Mouse (Mus musculus) ES-E14 (cell line): ENCODE data around the gene Slc39a5. TPM values are rescaled to one million over a fixed set of nuclear protein-coding genes. Genes with fewer than 3 reads are reported as not detected.

ENCODE experiments used
- DNase-seq: peaks from one replicate; pipeline ENCODE4 v3.0.0-alpha.2; 2013; ENCODE audit warnings: low read depth, low spot score
- H3K27ac ChIP-seq: 2 replicates; pipeline ENCODE4 v1.5.1; 2012; ENCODE audit warnings: low read depth, mild to moderate bottlenecking, low read length, moderate library complexity, mixed read lengths; ENCODE audit not compliant: poor library complexity, insufficient read depth, severe bottlenecking
- H3K36me3 ChIP-seq: 2 replicates; pipeline ENCODE4 v1.6.1; 2012; ENCODE audit warnings: mild to moderate bottlenecking, low read length, moderate library complexity, mixed read lengths; ENCODE audit not compliant: control insufficient read depth, poor library complexity, insufficient read depth, severe bottlenecking
- H3K4me1 ChIP-seq, 2 experiments: fragments of 150-350 bp in 1 of 2; sonication (generic) in 1 of 2; 2 replicates each; pipeline ENCODE4 v1.6.1; 2012; ENCODE audit warnings: low read length in 2 of 2, mild to moderate bottlenecking in 1 of 2, mixed read lengths in 1 of 2; ENCODE audit not compliant: control insufficient read depth in 2 of 2, insufficient read depth in 2 of 2, poor library complexity in 1 of 2
- H3K4me3 ChIP-seq, 2 experiments: fragments of 150-350 bp in 1 of 2; sonication (generic) in 1 of 2; 2 replicates each; pipeline ENCODE4 v1.5.1; 2012; ENCODE audit warnings: low read length in 2 of 2, low read depth in 1 of 2, mild to moderate bottlenecking in 1 of 2, mixed read lengths in 1 of 2; ENCODE audit not compliant: insufficient read depth in 1 of 2, poor library complexity in 1 of 2, severe bottlenecking in 1 of 2
- H3K9ac ChIP-seq: 2 replicates; pipeline ENCODE4 v1.6.1; 2012; ENCODE audit warnings: low read depth, mild to moderate bottlenecking, low read length, mixed read lengths; ENCODE audit not compliant: poor library complexity, insufficient read depth, severe bottlenecking
- H3K9me3 ChIP-seq: fragments of 150-350 bp; sonication (generic); 2 replicates; pipeline ENCODE4 v1.6.1; 2012; ENCODE audit warnings: low read depth, mild to moderate bottlenecking, low read length; ENCODE audit not compliant: control insufficient read depth, insufficient read depth
- CHD2 ChIP-seq: IDR thresholded peaks from 2 replicates; pipeline ENCODE4 v1.6.1; 2014; ENCODE audit warnings: mild to moderate bottlenecking, low read depth, low read length, inconsistent platforms
- HCFC1 ChIP-seq: IDR thresholded peaks from 2 replicates; pipeline ENCODE4 v1.6.1; 2012; ENCODE audit warnings: low read length, inconsistent platforms, borderline replicate concordance; ENCODE audit not compliant: insufficient read depth
- MAFK ChIP-seq: IDR thresholded peaks from 2 replicates; pipeline ENCODE4 v1.6.1; 2014; ENCODE audit warnings: mild to moderate bottlenecking, low read depth, low read length, inconsistent platforms; ENCODE audit not compliant: insufficient read depth
- ZC3H11A ChIP-seq: IDR thresholded peaks from 2 replicates; pipeline ENCODE4 v1.6.1; 2012; ENCODE audit warnings: low read depth, mild to moderate bottlenecking, inconsistent platforms, low read length, borderline replicate concordance
- ZNF384 ChIP-seq: IDR thresholded peaks from 2 replicates; pipeline ENCODE4 v1.6.1; 2012; ENCODE audit warnings: low read depth, low read length, inconsistent platforms
- in situ Hi-C, 2 experiments: fragments of 600-800 bp; cut with MboI; formaldehyde crosslinking; loops; one replicate each; pipeline ENCODE4 v1.15.1; 2025; ENCODE audit warnings: low sequenced_read_pairs in 2 of 2, inconsistent platforms in 1 of 2; ENCODE audit not compliant: unreplicated experiment in 2 of 2
- total RNA-seq: library from RNA; depleted of rRNA; stranded (reverse); fragments of 300-350 nt; gene quantifications from 2 replicates; pipeline ENCODE4 v1.2.3, GENCODE M21; 2012

Gene Slc39a5
- total RNA-seq, 1 experiment: 0.36 TPM

DNA sequence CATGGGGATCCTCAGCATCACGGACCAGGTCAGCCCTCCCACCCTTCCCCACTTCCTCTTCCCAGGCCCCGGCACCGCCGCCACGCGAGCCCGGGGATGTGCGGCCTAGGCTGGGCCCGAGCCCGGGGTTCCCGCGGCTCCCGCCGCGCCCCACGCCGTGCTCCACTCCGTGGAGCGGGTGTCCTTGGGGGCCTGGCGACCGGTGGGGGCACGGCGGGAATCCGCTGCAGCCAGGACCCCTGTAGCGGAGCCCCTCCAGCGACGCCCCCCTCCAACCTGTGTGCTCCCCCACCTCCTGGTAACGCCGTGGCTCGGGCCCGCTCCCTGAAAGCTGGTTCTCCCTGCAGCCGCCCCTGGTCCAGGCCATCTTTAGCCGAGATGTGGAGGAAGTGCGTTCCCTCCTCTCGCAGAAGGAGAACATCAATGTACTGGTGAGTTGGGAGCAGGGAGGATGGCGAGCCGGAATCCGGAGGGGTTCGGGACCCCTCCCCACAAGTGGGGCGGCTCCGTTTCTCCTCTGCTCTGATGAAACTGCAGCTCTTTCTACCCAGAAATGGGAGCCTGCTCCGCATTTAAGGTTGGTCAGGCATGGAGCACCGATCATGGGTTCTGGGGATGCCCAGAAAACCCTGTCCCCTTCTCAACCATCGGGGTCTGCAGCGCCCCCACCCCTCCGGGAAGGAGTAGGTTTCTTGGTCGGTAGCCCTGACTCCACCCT, 23.6 kb downstream of the Slc39a5 start:
- Histone ChIP-seq H3K9me3 (no peaks in the 10 kb centered on the region), H3K4me3 (peak overlapping the region; percentile 83 to 96), H3K27ac (peak overlapping the region; percentile 10; the same call in 1 of the 2 replicates), H3K4me1 (peaks cover 3 to 6% of the 10 kb centered on the region in 2 experiments; a peak in 2 of 4 replicates), H3K36me3 (peaks cover 18% of the 10 kb centered on the region), H3K9ac (peak overlapping the region; percentile 97)
- TF ChIP-seq MAFK (no peak), ZC3H11A (no peak), CHD2 (no peak), ZNF384 (no peak), HCFC1 (peak; percentile 56; the same call in 1 of the 2 replicates)
- in situ Hi-C loops: no loop called here
- DNase-seq: no peak

DNA sequence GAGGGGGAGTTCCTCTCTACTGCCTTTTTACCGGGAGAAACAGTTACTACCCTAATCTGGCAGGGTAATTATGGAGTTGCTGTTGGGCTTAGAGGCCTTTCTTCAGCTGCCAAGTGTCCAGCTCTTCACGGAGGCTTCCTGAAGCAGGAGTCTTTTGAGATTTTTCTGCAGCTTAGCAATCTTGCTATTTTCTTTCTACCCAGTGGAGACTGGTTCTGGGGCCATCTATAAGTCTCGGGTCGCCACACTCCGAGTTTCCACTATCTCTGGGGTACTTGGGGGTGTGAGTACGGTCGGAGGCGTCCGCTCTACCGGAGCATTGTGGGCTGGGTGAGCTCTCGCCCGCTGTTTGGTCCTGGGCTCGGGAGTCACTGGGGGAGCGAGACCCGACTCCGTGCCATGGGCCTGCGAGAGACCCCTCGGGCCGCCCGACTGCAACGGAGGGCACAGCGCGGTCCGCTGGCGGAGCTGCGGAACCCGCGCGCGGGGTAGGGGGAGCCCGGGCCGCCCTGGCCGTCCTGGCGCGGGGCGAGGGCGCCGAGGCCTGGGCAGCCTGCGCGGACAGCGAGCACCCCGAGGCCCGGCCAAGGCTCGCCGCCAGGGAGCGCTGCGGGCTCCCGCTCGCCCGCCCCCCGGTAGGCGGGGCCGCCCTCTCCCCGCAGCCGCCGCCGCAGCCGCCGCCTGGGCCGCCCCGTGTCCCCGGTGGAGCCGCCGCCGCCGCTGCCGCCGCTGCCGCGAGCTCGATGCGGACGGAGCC, 24.4 kb downstream of the Slc39a5 start, which contains the start of gene Ankrd52:
Gene Ankrd52, plus strand, starts transcription at position 661 of the 757 bp plus-strand sequence.
- in situ Hi-C loops: no loop called here

DNA sequence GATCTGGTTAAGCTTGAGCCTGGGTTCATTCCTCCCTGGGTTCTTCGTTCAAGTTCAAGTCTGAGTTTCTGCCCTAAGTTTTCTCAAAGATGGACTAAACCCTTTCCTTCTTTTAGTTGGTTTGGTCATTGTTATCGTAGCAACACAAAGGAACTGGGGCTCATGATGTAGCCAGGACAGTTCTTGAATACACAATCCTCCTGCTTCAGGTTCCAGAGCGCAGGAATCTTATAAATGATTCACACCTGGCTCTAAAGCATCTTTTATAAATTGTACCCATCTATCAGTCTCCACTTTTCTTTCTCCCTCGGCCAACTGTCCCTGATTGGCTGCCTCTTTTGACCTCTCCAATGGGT, 25.0 kb downstream of the Slc39a5 start:
- in situ Hi-C loops: no loop called here
- DNase-seq: no peak

More for the DNA sequence above, 24.4 kb downstream of the Slc39a5 start, which contains the start of gene Ankrd52:
- Histone ChIP-seq H3K9me3 (no peaks in the 10 kb centered on the region), H3K4me1 (peaks cover 3 to 6% of the 10 kb centered on the region in 2 experiments; a peak in 2 of 4 replicates), H3K9ac (peak within 1 kb of the TSS; percentile 97), H3K27ac (peak within 1 kb of the TSS; percentile 10; the same call in 1 of the 2 replicates), H3K4me3 (peak within 1 kb of the TSS; percentile 83 to 96), H3K36me3 (peaks cover 11% of the 10 kb centered on the region)
- TF ChIP-seq ZNF384 (no peak), CHD2 (no peak), MAFK (no peak), ZC3H11A (no peak), HCFC1 (no peak)
- DNase-seq: no peak

DNA sequence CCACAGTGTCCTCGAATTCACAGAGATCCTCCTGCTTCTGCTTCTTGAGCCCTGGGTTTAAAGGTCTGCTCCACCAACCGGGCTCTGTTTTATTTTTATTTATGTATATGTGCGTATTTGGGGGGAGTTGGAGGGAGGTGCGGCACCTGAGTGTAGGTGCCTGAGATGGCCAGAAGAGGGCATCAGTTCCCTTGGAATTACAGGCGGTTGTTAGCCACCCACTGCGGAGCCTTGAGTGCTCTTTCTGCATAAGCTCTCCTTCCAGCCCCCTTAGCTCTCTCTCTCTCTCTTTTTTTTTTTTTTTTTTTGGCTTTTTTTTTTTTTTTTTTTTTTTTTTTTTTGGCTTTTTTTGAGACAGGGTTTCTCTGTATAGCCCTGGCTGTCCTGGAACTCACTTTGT, 26.6 kb downstream of the Slc39a5 start:
- H3K36me3 ChIP-seq: peaks cover 3% of the 10 kb centered on the region

More for the DNA sequence above, 25.0 kb downstream of the Slc39a5 start:
- H3K4me3 ChIP-seq: peak overlapping the region; percentile 56 to 83
- peaks cover 8% of the 10 kb centered on the region for H3K36me3 ChIP-seq
- H3K4me1 ChIP-seq: peaks cover 3 to 6% of the 10 kb centered on the region in 2 experiments; a peak in 3 of 4 replicates
- no peak for TF ChIP-seq CHD2
- no peak for TF ChIP-seq HCFC1
- TF ChIP-seq MAFK: no peak
- H3K9me3 ChIP-seq: no peaks in the 10 kb centered on the region
- H3K27ac ChIP-seq: no peak overlapping the region
- peak overlapping the region; percentile 97; the same call in 1 of the 2 replicates for H3K9ac ChIP-seq

More for the DNA sequence above, 26.6 kb downstream of the Slc39a5 start:
- in situ Hi-C loops: no loop called here
- no peak for DNase-seq
- TF ChIP-seq ZC3H11A (peak; percentile 33; the same call in 1 of the 2 replicates), ZNF384 (peak; percentile 96), HCFC1 (no peak)
- H3K9me3 ChIP-seq: no peaks in the 10 kb centered on the region
- no peak overlapping the region for H3K27ac ChIP-seq
- H3K4me3 ChIP-seq: no peak overlapping the region
- H3K9ac ChIP-seq: no peak overlapping the region
- peaks cover 7 to 11% of the 10 kb centered on the region in 2 experiments for H3K4me1 ChIP-seq
